Mouse (Mus musculus): ENCODE measurements at regions not wholly inside any gene's neighbourhood (a gene's known extent, or its start where the extent isn't known, plus 50 kb on each side); places are given as distances from the start of the nearest gene placed in this dataset.

DNA sequence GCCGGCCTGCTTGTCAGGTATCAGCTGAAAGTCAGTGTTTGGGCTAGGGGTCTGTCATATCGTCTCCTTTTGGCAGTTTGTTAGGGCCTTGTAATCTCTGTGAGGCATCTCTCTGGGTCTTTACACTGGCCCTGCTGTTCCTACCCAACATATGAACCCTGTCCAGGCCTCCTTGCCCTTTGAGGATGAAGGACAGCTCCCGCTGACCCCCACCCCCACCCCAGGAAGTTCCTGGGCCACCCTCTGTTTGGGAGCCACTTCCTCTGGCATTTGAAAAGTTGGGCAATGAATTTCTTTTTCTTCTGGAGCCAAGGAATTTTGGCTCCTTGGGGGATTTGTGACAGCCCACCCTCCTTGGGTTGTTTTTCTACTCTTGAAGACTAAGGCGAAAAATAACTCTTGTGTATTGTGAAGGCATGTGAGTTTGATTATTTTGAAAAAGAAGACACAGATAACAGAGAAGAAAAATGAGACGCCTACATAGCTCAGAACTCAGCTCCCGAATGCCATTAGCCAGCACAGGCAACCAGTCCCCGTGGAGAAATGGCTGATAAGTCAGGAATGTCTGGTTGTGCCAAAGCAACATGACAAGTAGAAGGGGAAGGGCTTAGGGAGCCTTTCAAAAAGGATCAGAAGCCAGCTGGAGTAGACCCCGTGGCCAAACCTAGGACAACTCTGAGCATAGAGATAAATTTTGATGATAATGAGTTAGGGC is 249.5 kb downstream of the Gm49356 start:
- no peak for DNase-seq (ENCODE audit: low read depth, low spot score)

GRCm38 (mm10) chr15:59141621-59142020 is 252.5 kb downstream of the Gm49356 start:
- DNase-seq (ENCODE audit: low read depth, low spot score): no peak

DNA sequence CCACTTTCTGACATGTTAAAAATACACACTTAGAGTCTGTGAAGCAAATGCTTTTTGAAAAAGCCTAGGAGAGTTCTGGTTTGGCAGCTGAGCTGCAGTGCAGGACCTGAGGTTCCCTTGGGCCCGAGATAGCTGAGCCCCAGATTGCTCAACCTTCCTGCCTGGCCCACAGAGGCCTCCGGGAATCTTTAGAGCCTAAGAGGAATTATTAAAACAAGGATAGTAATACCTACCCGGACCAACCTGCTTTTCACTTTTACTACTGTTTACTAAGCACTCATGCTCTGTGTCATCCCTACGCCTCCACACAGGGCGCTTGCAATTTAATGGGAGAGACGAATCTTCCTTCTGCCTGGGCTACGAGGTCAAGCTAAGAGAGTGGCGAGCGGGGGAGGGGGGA is 253.4 kb downstream of the Gm49356 start:
- no peak for DNase-seq (ENCODE audit: low read depth, low spot score)

GRCm38 (mm10) chr15:59143891-59144290 is 254.8 kb downstream of the Gm49356 start:
- DNase-seq (ENCODE audit: low read depth, low spot score): no peak

DNA sequence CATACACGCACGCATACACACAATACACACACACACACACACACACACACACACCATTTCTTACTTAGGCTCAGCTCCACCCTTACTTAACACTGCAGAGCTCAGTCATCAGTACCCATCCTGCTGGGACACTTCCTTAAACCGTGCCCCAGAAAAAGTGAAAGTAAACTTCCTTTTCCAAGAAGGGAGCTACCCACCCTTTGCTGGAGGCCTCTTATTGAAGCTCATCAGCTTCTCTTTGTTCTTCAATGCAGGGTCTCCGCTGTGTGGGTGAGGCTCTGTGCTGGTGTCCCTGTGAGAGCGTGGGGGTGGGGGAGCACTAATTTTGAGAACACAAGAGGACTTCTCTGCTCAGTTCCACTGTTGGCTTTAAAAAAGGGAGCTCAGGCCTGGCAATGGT is 256.6 kb downstream of the Gm49356 start:
- DNase-seq (ENCODE audit: low read depth, low spot score): peak; percentile 20

- DNase-seq (ENCODE audit: low read depth, low spot score): no peak
Observed at GRCm38 (mm10) chr15:59146111-59146510, 257.0 kb downstream of the Gm49356 start.

GRCm38 (mm10) chr15:59146586-59147085 is 257.5 kb downstream of the Gm49356 start:
- DNase-seq (ENCODE audit: low read depth, low spot score): no peak

GRCm38 (mm10) chr15:59148531-59148930 is 259.4 kb downstream of the Gm49356 start:
- DNase-seq (ENCODE audit: low read depth, low spot score): no peak

DNA sequence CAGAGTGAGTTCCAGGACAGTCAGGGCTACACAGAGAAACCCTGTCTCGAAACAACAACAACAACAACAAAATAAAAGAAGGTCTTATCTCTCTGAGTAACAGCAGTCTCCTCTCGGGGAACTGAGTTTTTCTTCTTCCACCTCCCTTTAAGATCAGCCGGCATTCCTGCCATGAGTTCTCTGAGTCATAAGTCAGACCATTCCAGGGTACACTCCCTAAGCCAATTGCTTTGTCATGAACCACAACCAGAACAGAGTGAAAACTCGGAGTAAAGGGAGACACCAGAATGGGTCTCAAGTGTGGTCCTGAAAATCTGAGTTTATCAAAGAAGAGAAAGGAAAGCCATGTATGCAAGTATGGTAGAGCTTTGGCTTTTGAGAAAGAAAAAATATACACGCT is 262.4 kb downstream of the Gm49356 start:
- no peak for DNase-seq (ENCODE audit: low read depth, low spot score)

- DNase-seq (ENCODE audit: low read depth, low spot score): no peak
Observed at GRCm38 (mm10) chr15:59152786-59153388, 263.8 kb downstream of the Gm49356 start.

GRCm38 (mm10) chr15:59153416-59154250 is 264.5 kb downstream of the Gm49356 start:
- no peak for DNase-seq (ENCODE audit: low read depth, low spot score)

DNA sequence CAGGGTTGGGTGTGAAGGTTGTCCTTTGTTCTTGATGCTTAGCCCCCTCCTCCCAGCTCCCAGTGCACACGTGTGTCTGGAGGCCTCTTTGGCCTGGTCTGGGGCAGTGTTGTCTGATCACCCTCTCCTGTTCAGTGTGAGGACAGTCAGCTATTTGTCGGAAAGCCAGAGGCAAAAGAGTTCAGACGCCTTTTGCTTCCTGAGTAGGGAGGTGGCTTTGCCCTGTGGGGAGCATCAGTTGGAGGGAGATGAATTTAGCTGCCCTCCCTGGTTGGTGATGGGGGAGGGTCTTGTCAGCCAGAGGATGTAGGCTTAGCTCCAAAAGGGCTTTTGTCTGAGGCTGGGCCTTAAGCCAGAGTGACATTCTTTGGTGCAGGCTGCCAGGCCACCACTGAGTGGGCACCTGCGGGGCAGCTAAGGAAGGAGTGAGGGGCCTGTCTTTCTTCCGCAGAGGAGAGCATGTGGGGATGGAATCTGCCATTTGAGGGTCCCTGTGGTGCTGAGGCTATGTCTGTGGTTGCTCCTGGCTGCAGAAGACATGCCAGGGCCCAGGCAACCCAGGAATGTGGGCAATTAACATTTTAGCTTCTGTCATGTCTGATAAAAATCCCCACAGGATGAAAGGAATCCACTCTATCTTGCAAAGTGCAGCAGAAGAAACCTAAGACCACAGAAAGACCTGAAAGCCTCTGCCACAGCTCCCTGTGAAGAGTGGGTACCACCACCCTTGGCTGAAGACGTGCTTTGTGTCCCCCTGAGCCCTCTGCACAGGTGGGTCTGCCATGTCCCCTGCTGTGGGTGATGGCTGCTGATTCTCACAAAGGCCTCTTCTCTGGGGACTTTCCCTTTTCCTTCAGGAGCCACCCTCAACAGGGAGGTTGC is 265.6 kb downstream of the Gm49356 start:
- no peak for DNase-seq (ENCODE audit: low read depth, low spot score)

- DNase-seq (ENCODE audit: low read depth, low spot score): no peak
Observed at GRCm38 (mm10) chr15:59155289-59155623, 266.2 kb downstream of the Gm49356 start.

- no peak for DNase-seq (ENCODE audit: low read depth, low spot score)
Observed at GRCm38 (mm10) chr15:59156328-59156727, 267.2 kb downstream of the Gm49356 start.

DNA sequence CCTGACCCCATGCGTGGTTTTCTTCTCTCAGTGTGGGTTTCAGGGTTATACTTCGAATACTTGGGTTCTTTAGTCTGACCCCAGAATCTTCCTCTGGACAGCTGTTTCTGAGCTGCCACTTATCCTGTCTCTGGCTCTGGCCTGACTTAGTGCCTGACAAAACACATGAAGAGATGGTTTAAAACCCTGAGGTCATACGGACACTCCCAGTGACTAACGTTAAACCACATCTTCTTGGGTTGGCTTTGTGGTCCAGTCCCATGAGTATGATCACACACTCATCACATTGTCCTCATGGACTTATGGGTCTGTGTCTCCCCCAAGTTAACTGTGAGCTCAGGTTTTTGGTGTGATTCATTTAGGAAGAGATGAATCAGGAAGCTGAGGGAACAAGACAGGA is 269.7 kb downstream of the Gm49356 start:
- DNase-seq (ENCODE audit: low read depth, low spot score): no peak

GRCm38 (mm10) chr15:59160931-59161920 is 272.1 kb downstream of the Gm49356 start:
- no peak for DNase-seq (ENCODE audit: low read depth, low spot score)

GRCm38 (mm10) chr15:59167937-59168659 is 279.0 kb downstream of the Gm49356 start:
- DNase-seq (ENCODE audit: low read depth, low spot score): no peak

DNA sequence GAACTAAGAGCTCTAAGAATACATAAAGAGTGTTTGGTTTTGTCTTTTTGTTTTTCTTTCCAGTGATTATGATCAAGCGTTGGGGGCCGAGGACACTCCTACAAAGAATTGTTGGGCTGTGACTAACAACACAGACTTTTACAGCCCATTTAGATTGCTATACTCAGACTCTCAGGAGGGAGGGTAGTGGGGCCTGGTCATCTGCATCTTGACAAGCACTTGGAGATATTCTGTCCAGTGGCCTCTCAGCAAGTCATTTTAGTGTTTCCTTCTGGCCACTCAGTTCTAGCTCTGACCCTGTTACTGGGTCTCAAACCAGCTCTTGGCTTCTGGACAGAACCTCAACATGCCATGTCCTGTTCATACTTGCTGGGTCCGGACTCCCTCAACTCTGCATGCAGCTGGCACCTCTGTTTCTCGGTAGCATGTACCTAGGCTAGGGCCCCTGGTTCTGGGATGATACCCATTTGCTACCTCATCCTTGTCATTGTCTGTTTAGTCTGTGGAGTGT is 279.6 kb downstream of the Gm49356 start:
- no peak for DNase-seq (ENCODE audit: low read depth, low spot score)

GRCm38 (mm10) chr15:59169237-59169797 is 280.2 kb downstream of the Gm49356 start:
- no peak for DNase-seq (ENCODE audit: low read depth, low spot score)

All from CD4-positive helper T cell, adult 2 months (primary cell).